Mouse (Mus musculus): ENCODE results near the gene Mad1l1. TPM values are rescaled to one million over a fixed set of nuclear protein-coding genes. Genes with fewer than 3 reads are reported as not detected.

Gene Mad1l1
- polyA plus RNA-seq, 1 experiment from 2014 or later: 29.8 TPM

DNA sequence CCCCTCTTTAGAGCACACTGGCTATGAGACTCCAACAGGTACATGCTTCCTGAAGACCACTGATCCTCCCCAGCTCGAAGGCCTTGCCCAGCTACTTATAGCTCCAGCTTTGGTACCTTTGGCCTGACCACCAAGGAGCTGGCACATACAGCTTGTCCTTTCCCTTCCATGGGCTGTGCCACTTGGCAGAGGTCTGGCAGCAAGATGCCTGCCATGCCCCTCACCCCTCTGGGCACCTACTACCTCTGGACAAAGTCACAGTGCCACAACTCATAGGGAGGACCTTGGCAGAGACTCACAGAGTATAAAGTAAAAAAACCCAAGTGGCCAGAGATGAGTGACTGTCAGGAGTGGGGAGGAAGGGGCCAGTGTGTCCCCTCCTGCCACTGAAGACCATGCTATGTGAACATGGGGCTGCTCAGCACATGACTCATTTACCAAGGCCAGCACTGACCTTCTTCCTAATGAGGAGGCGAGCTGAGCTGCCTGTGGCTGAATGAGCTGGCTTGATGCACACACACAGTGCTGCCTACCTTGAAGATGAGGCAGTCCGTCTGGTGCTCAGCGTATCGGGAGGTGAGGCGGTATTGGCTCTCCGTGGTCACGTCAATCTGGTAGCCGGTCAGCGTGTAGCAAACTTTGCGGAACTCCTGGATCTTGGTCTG, 255.9 kb downstream of the Mad1l1 start:
- Histone ChIP-seq H3K4me1 (ENCODE audit: control insufficient read depth, insufficient read depth, low read length) (no peaks in the 10 kb centered on the region), H3K27me3 (ENCODE audit: control insufficient read depth, insufficient read depth, low read length) (no peaks in the 10 kb centered on the region), H3K9me3 (ENCODE audit: control insufficient read depth, low read length) (no peaks in the 10 kb centered on the region), H3K36me3 (ENCODE audit: control insufficient read depth, insufficient read depth, low read length) (no peaks in the 10 kb centered on the region), H3K27ac (replicated peaks; ENCODE audit: low read depth, low read length) (no peak overlapping the region), H3K9ac (replicated peaks; ENCODE audit: low read length) (no peak overlapping the region), H3K4me3 (replicated peaks; ENCODE audit: low read depth, low read length) (no peak overlapping the region), H3K4me2 (ENCODE audit: low read length) (no peak overlapping the region)
- 94% methylated on average over 11 of the region's 11 CpGs for WGBS
- no peak for DNase-seq
- ATAC-seq (ENCODE audit: low FRiP score, low TSS enrichment): no peak

DNA sequence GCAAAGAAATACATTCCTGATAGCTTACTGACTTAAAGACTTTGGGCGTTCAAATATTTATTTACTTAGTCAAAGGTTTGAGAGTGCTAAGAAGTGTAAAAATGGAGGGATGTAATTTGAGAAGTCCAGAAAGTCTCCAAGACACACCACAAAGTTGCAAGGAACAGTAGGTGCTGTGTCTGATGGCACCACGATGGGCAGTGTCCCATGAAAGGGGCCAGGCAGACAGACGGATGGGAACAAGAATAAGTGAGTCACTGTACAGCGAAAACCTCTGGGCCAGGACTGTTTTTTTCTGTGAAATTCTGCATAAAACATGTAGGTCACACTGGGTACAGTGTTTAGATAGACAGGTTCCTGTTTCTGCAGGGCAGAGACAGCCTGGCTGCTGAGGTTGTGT, 256.8 kb downstream of the Mad1l1 start:
- ATAC-seq (ENCODE audit: low FRiP score, low TSS enrichment) (no peak), DNase-seq (no peak)
- Histone ChIP-seq H3K4me1 (ENCODE audit: control insufficient read depth, insufficient read depth, low read length) (no peaks in the 10 kb centered on the region), H3K9me3 (ENCODE audit: control insufficient read depth, low read length) (no peaks in the 10 kb centered on the region), H3K4me3 (replicated peaks; ENCODE audit: low read depth, low read length) (no peak overlapping the region), H3K36me3 (ENCODE audit: control insufficient read depth, insufficient read depth, low read length) (no peaks in the 10 kb centered on the region), H3K4me2 (ENCODE audit: low read length) (no peak overlapping the region), H3K9ac (replicated peaks; ENCODE audit: low read length) (no peak overlapping the region), H3K27me3 (ENCODE audit: control insufficient read depth, insufficient read depth, low read length) (no peaks in the 10 kb centered on the region), H3K27ac (replicated peaks; ENCODE audit: low read depth, low read length) (no peak overlapping the region)
- WGBS: 87% methylated on average over 4 of the region's 4 CpGs

DNA sequence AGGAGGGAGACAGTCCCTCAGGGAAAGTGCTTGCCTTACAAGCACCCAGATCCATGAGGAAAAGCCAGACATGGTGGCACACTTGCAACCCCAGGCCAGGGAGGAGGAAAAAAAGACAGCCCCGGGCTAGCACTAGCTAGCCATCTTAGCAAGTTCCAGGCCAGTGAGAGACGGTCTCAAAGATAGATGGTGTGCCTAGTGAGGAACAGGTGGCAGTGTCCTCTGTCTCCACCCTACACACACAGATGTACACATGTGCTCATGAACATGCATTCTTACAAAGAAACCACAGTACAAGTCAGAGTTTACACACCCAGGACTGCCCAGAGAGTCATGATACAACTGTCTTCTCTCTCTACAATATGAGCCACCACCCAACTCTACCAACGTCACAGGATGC, 258.5 kb downstream of the Mad1l1 start:
- Histone ChIP-seq H3K4me3 (replicated peaks; ENCODE audit: low read depth, low read length) (no peak overlapping the region), H3K9me3 (ENCODE audit: control insufficient read depth, low read length) (no peaks in the 10 kb centered on the region), H3K4me1 (ENCODE audit: control insufficient read depth, insufficient read depth, low read length) (no peaks in the 10 kb centered on the region), H3K27ac (replicated peaks; ENCODE audit: low read depth, low read length) (no peak overlapping the region), H3K36me3 (ENCODE audit: control insufficient read depth, insufficient read depth, low read length) (no peaks in the 10 kb centered on the region), H3K9ac (replicated peaks; ENCODE audit: low read length) (no peak overlapping the region), H3K27me3 (ENCODE audit: control insufficient read depth, insufficient read depth, low read length) (no peaks in the 10 kb centered on the region), H3K4me2 (ENCODE audit: low read length) (no peak overlapping the region)
- DNase-seq: no peak
- ATAC-seq (ENCODE audit: low FRiP score, low TSS enrichment): no peak
- 98% methylated on average over 3 of the region's 3 CpGs for WGBS

DNA sequence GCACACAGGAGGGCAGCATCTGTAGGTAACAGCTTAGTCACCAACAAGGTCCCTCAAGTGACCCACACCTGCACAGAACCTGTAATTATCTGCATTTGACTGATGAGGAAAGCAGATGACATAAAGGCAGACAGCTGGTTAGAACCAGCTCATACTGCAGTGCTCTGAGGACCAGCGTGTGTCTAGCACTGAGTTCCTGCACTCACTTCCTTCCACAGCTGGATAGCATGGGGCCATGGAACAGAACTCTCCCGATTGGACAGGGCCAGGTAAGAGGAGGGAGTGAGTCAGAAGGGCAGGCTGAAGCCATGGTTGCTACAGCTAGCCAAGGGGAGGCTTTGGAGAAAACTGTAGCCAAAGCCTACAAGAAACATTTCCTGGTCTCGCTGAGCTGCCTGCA, 259.0 kb downstream of the Mad1l1 start:
- Histone ChIP-seq H3K36me3 (ENCODE audit: control insufficient read depth, insufficient read depth, low read length) (no peaks in the 10 kb centered on the region), H3K27ac (replicated peaks; ENCODE audit: low read depth, low read length) (no peak overlapping the region), H3K9ac (replicated peaks; ENCODE audit: low read length) (no peak overlapping the region), H3K4me2 (ENCODE audit: low read length) (no peak overlapping the region), H3K4me1 (ENCODE audit: control insufficient read depth, insufficient read depth, low read length) (no peaks in the 10 kb centered on the region), H3K27me3 (ENCODE audit: control insufficient read depth, insufficient read depth, low read length) (no peaks in the 10 kb centered on the region), H3K4me3 (replicated peaks; ENCODE audit: low read depth, low read length) (no peak overlapping the region), H3K9me3 (ENCODE audit: control insufficient read depth, low read length) (no peaks in the 10 kb centered on the region)
- ATAC-seq (ENCODE audit: low FRiP score, low TSS enrichment) (no peak), DNase-seq (no peak)
- 84% methylated on average over 3 of the region's 3 CpGs for WGBS

DNA sequence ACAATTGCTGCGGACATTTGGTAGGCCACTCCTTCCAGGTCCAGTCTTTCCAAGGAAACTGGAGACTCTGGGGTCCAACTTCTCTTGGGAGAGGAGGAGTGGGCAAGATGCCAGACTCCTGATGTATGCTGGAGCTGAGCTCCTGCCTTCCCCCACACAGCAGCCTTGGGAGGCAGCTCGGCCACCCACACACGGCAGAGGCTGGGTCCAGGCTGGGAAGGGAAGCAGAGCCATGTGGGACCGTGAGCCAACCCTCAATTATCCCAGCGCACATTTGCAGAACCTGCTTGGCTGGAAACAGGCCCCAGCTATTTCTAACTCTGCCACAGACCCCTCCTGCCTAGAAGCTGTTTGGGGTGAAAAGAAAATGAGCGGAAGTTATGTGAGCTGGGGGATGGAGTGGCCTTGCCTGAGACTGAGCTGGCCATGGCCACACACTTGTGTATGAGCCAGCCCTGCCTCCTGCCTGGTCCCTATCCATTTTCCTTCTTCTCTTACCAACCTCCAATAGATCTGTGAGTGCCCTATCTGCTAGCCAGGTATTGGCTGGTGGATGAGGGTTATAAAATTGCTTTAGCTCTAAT, 260.0 kb downstream of the Mad1l1 start:
- H3K27me3 ChIP-seq (ENCODE audit: control insufficient read depth, insufficient read depth, low read length): no peaks in the 10 kb centered on the region
- H3K27ac ChIP-seq (replicated peaks; ENCODE audit: low read depth, low read length): no peak overlapping the region
- H3K4me3 ChIP-seq (replicated peaks; ENCODE audit: low read depth, low read length): no peak overlapping the region
- H3K4me1 ChIP-seq (ENCODE audit: control insufficient read depth, insufficient read depth, low read length): no peaks in the 10 kb centered on the region
- H3K4me2 ChIP-seq (ENCODE audit: low read length): no peak overlapping the region
- H3K9ac ChIP-seq (replicated peaks; ENCODE audit: low read length): no peak overlapping the region
- ATAC-seq (ENCODE audit: low FRiP score, low TSS enrichment) (no peak), DNase-seq (peak; percentile 56)
- H3K9me3 ChIP-seq (ENCODE audit: control insufficient read depth, low read length): no peaks in the 10 kb centered on the region
- H3K36me3 ChIP-seq (ENCODE audit: control insufficient read depth, insufficient read depth, low read length): no peaks in the 10 kb centered on the region
- 69% methylated on average over 6 of the region's 6 CpGs for WGBS

DNA sequence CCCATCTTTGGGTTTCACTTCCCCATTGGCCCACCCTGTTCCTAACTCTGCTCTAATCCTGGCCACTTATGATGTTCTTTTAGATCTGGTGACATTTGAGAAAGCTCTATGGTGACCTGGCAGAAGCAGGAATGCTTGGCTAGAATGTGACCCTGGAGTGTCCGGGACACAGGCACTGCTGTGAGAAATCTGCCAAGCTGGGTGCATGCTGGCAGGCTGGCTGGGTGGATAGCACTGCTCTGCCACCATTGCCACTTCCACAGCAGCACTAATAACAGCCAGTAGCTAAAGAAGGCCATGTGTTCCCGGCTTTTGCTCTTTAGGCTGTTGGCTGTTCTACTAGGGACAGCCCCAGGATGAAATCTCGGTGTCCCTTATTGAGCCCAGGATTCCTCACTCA, 265.1 kb downstream of the Mad1l1 start:
- Histone ChIP-seq H3K9ac (replicated peaks; ENCODE audit: low read length) (no peak overlapping the region), H3K36me3 (ENCODE audit: control insufficient read depth, insufficient read depth, low read length) (no peaks in the 10 kb centered on the region), H3K4me1 (ENCODE audit: control insufficient read depth, insufficient read depth, low read length) (no peaks in the 10 kb centered on the region), H3K27me3 (ENCODE audit: control insufficient read depth, insufficient read depth, low read length) (no peaks in the 10 kb centered on the region), H3K9me3 (ENCODE audit: control insufficient read depth, low read length) (no peaks in the 10 kb centered on the region), H3K4me3 (replicated peaks; ENCODE audit: low read depth, low read length) (no peak overlapping the region), H3K4me2 (ENCODE audit: low read length) (no peak overlapping the region), H3K27ac (replicated peaks; ENCODE audit: low read depth, low read length) (no peak overlapping the region)
- ATAC-seq (ENCODE audit: low FRiP score, low TSS enrichment): no peak
- DNase-seq: no peak
- 82% methylated on average over 3 of the region's 3 CpGs for WGBS

DNA sequence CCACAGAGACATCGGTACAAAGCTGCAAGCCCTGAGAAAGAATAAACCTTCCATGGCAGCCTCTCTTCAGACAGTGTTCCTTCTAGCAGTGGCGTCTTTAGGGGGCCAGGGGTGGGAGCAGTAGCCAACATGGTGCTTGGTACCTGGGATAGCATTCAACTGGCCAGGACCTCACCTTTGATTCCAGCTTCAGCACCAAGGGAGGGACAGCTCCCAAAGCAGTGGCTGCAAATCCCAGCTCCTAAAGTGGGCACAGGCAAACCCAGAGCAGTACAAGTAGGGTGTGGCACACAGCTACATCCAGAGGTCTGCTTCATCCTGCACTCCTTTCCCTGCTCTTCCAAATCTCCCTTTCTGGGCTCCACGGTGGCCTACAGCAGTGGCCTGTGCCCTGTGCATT, 265.9 kb downstream of the Mad1l1 start:
- no peaks in the 10 kb centered on the region for H3K4me1 ChIP-seq (ENCODE audit: control insufficient read depth, insufficient read depth, low read length)
- ATAC-seq (ENCODE audit: low FRiP score, low TSS enrichment): no peak

DNA sequence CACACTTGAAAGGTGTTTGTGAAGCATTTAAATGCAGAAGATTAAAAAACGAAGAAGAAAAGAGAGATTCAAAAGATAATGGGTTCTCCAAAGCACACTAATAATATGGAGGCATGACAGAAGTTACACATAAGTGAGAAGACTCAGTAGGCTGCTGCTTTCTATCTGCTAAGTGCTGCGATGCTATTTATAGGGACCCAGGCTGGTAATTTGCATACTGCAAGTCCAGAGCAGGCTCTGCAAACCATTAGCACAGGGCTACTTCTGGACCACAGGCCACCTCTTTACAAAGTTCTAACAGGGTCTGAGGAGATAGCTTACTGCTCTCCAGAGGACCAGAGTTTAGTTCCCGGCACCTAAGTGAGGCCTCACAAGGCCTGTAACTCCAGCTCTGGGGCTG, 267.7 kb downstream of the Mad1l1 start:
- no peak overlapping the region for H3K9ac ChIP-seq (replicated peaks; ENCODE audit: low read length)
- no peak for ATAC-seq (ENCODE audit: low FRiP score, low TSS enrichment)
- no peak overlapping the region for H3K4me2 ChIP-seq (ENCODE audit: low read length)
- H3K4me1 ChIP-seq (ENCODE audit: control insufficient read depth, insufficient read depth, low read length): no peaks in the 10 kb centered on the region
- H3K27me3 ChIP-seq (ENCODE audit: control insufficient read depth, insufficient read depth, low read length): no peaks in the 10 kb centered on the region
- no peaks in the 10 kb centered on the region for H3K9me3 ChIP-seq (ENCODE audit: control insufficient read depth, low read length)
- DNase-seq: no peak
- H3K4me3 ChIP-seq (replicated peaks; ENCODE audit: low read depth, low read length): no peak overlapping the region
- 81% methylated on average over 3 of the region's 3 CpGs for WGBS
- H3K36me3 ChIP-seq (ENCODE audit: control insufficient read depth, insufficient read depth, low read length): no peaks in the 10 kb centered on the region
- no peak overlapping the region for H3K27ac ChIP-seq (replicated peaks; ENCODE audit: low read depth, low read length)

More for the DNA sequence above, 265.9 kb downstream of the Mad1l1 start:
- WGBS: 77% methylated on average over 3 of the region's 3 CpGs
- Histone ChIP-seq H3K9ac (replicated peaks; ENCODE audit: low read length) (no peak overlapping the region), H3K27ac (replicated peaks; ENCODE audit: low read depth, low read length) (no peak overlapping the region), H3K4me3 (replicated peaks; ENCODE audit: low read depth, low read length) (no peak overlapping the region), H3K9me3 (ENCODE audit: control insufficient read depth, low read length) (no peaks in the 10 kb centered on the region), H3K4me2 (ENCODE audit: low read length) (no peak overlapping the region), H3K36me3 (ENCODE audit: control insufficient read depth, insufficient read depth, low read length) (no peaks in the 10 kb centered on the region), H3K27me3 (ENCODE audit: control insufficient read depth, insufficient read depth, low read length) (no peaks in the 10 kb centered on the region)
- no peak for DNase-seq

DNA sequence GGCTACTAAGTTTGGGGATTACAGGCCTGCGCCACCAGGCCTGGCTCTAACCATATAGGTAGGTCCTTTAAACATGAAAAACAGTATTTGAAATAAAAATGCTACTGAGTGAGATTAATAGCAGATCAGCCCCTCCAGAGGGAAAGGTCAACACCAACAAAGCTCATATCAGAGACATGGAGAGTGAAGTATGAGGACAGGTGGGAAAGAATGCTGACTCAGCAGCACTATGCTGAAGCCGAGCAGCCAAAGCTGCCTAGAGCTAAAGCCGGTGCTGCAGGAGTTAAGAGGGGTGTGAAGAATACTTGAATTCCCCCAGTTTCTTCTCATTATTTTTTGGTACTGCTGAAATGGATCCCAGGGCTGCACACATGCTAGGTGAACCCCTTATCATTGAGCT, 268.9 kb downstream of the Mad1l1 start:
- H3K4me3 ChIP-seq (replicated peaks; ENCODE audit: low read depth, low read length): no peak overlapping the region
- H3K4me1 ChIP-seq (ENCODE audit: control insufficient read depth, insufficient read depth, low read length): no peaks in the 10 kb centered on the region
- H3K4me2 ChIP-seq (ENCODE audit: low read length): no peak overlapping the region
- no peaks in the 10 kb centered on the region for H3K27me3 ChIP-seq (ENCODE audit: control insufficient read depth, insufficient read depth, low read length)
- DNase-seq: no peak
- no peaks in the 10 kb centered on the region for H3K9me3 ChIP-seq (ENCODE audit: control insufficient read depth, low read length)
- H3K9ac ChIP-seq (replicated peaks; ENCODE audit: low read length): no peak overlapping the region
- WGBS: 89% methylated on average over 3 of the region's 3 CpGs
- no peaks in the 10 kb centered on the region for H3K36me3 ChIP-seq (ENCODE audit: control insufficient read depth, insufficient read depth, low read length)
- no peak for ATAC-seq (ENCODE audit: low FRiP score, low TSS enrichment)
- H3K27ac ChIP-seq (replicated peaks; ENCODE audit: low read depth, low read length): no peak overlapping the region

Data from midbrain, embryonic 14.5 days (tissue).